Mouse (Mus musculus) kidney, embryonic 15.5 days (tissue): ENCODE data around the gene Gm45618. TPM values are rescaled to one million over a fixed set of nuclear protein-coding genes. Genes with fewer than 3 reads are reported as not detected.

Experiments used
- ATAC-seq: fragments of 200-750 bp; cut with Nextera tagmentation; replicated peaks from 2 replicates; pipeline ENCODE4 v1.8.0; 2017; ENCODE audit warnings: moderate TSS enrichment; ENCODE audit not compliant: low FRiP score
- H3K27ac ChIP-seq: fragments of 300-500 bp; sonication (generic); 2 replicates; pipeline ENCODE4 v1.5.1; 2015; ENCODE audit warnings: mild to moderate bottlenecking, inconsistent platforms
- H3K27me3 ChIP-seq: fragments of 300-500 bp; sonication (generic); 2 replicates; pipeline ENCODE4 v1.6.1; 2015; ENCODE audit warnings: inconsistent platforms
- H3K36me3 ChIP-seq: fragments of 300-500 bp; sonication (generic); 2 replicates; pipeline ENCODE4 v1.6.1; 2015; ENCODE audit warnings: inconsistent platforms
- H3K4me1 ChIP-seq: fragments of 300-500 bp; sonication (generic); 2 replicates; pipeline ENCODE4 v1.6.1; 2015; ENCODE audit warnings: inconsistent platforms
- H3K4me2 ChIP-seq: fragments of 300-500 bp; sonication (generic); 2 replicates; pipeline ENCODE4 v1.6.1; 2015; ENCODE audit warnings: moderate library complexity, mild to moderate bottlenecking, inconsistent platforms
- H3K4me3 ChIP-seq: fragments of 300-500 bp; sonication (generic); replicated peaks from 2 replicates; pipeline ENCODE4 v1.5.1; 2015; ENCODE audit warnings: mild to moderate bottlenecking, inconsistent platforms
- H3K9ac ChIP-seq: fragments of 300-500 bp; sonication (generic); 2 replicates; pipeline ENCODE4 v1.6.1; 2015; ENCODE audit warnings: mild to moderate bottlenecking, inconsistent platforms
- H3K9me3 ChIP-seq: fragments of 300-500 bp; sonication (generic); replicated peaks from 2 replicates; pipeline ENCODE4 v1.6.1; 2016; ENCODE audit warnings: inconsistent platforms
- WGBS: fragments of 180-500 bp; shearing (Covaris S2); methylation state at CpG from one replicate; pipeline ENCODE4 v1.1.7; 2015; ENCODE audit warnings: mixed read lengths; 5-methylcytosine and 5-hydroxymethylcytosine counted together
- polyA plus RNA-seq: library from polyadenylated mRNA; unstranded; fragments of >200 nt; fragmentation: Nextera tagmentation; extraction: Ambion mirVana; gene quantifications from 2 replicates; pipeline ENCODE4 v1.2.1, GENCODE M21; 2015

The Gm45618 gene
- polyA plus RNA-seq, 1 experiment from 2014 or later = not detected

GRCm38 (mm10) chr7:142091848-142092247 is 28.7 kb downstream of the Gm45618 start:
- Histone ChIP-seq H3K27me3 (peaks cover 66% of the 10 kb centered on the region), H3K9me3 (no peaks in the 10 kb centered on the region), H3K4me1 (peaks cover 38% of the 10 kb centered on the region), H3K4me3 (no peak overlapping the region), H3K4me2 (no peak overlapping the region), H3K36me3 (no peaks in the 10 kb centered on the region), H3K27ac (no peak overlapping the region), H3K9ac (no peak overlapping the region)
- ATAC-seq = no peak
- WGBS = 4% methylated on average over 4 of the region's 4 CpGs

- H3K27me3 ChIP-seq = peaks cover 55% of the 10 kb centered on the region
- no peaks in the 10 kb centered on the region for H3K36me3 ChIP-seq
- peaks cover 28% of the 10 kb centered on the region for H3K4me1 ChIP-seq
- no peak for ATAC-seq
- no peak overlapping the region for H3K9ac ChIP-seq
- 58% methylated on average over 17 of the region's 17 CpGs for WGBS
- H3K27ac ChIP-seq = no peak overlapping the region
- no peaks in the 10 kb centered on the region for H3K9me3 ChIP-seq
- H3K4me3 ChIP-seq = no peak overlapping the region
- H3K4me2 ChIP-seq = no peak overlapping the region
Measured at GRCm38 (mm10) chr7:142089648-142090447, 30.7 kb downstream of the Gm45618 start.

GRCm38 (mm10) chr7:142088886-142089285 is 31.6 kb downstream of the Gm45618 start:
- WGBS = 8% methylated on average over 5 of the region's 5 CpGs
- ATAC-seq = peak; percentile 59
- Histone ChIP-seq H3K9ac (no peak overlapping the region), H3K4me1 (peaks cover 22% of the 10 kb centered on the region), H3K27me3 (peaks cover 55% of the 10 kb centered on the region), H3K4me3 (no peak overlapping the region), H3K36me3 (no peaks in the 10 kb centered on the region), H3K4me2 (0 out of 2 replicates have a peak overlapping the region, but pooled peaks have one; percentile 17), H3K27ac (no peak overlapping the region), H3K9me3 (no peaks in the 10 kb centered on the region)

GRCm38 (mm10) chr7:142087069-142087652 is 33.4 kb downstream of the Gm45618 start:
- no peak overlapping the region for H3K9ac ChIP-seq
- ATAC-seq = peak; percentile 37; the same call in 1 of the 2 replicates
- 89% methylated on average over 1 of the region's 1 CpGs for WGBS

GRCm38 (mm10) chr7:142086159-142086905 is 34.2 kb downstream of the Gm45618 start:
- Histone ChIP-seq H3K4me3 (no peak overlapping the region), H3K4me1 (peaks cover 36% of the 10 kb centered on the region), H3K36me3 (no peaks in the 10 kb centered on the region), H3K27me3 (peaks cover 59% of the 10 kb centered on the region), H3K27ac (no peak overlapping the region), H3K4me2 (no peak overlapping the region), H3K9ac (no peak overlapping the region), H3K9me3 (no peaks in the 10 kb centered on the region)
- ATAC-seq = no peak
- 85% methylated on average over 4 of the region's 4 CpGs for WGBS

More at GRCm38 (mm10) chr7:142087069-142087652, 33.4 kb downstream of the Gm45618 start:
- Histone ChIP-seq H3K27me3 (peaks cover 55% of the 10 kb centered on the region), H3K27ac (no peak overlapping the region), H3K4me1 (peaks cover 28% of the 10 kb centered on the region), H3K9me3 (no peaks in the 10 kb centered on the region), H3K4me3 (no peak overlapping the region), H3K36me3 (no peaks in the 10 kb centered on the region), H3K4me2 (no peak overlapping the region)

GRCm38 (mm10) chr7:142084820-142085219 is 35.7 kb downstream of the Gm45618 start:
- 47% methylated on average over 3 of the region's 3 CpGs for WGBS
- H3K27ac ChIP-seq = no peak overlapping the region

GRCm38 (mm10) chr7:142084395-142084794 is 36.1 kb downstream of the Gm45618 start:
- no peaks in the 10 kb centered on the region for H3K9me3 ChIP-seq
- WGBS = 25% methylated on average over 5 of the region's 5 CpGs
- H3K4me1 ChIP-seq = peaks cover 30% of the 10 kb centered on the region
- no peak overlapping the region for H3K27ac ChIP-seq
- no peaks in the 10 kb centered on the region for H3K36me3 ChIP-seq
- no peak overlapping the region for H3K4me3 ChIP-seq
- ATAC-seq = 0 out of 2 replicates have a peak, but pooled peaks have one; percentile 26
- no peak overlapping the region for H3K9ac ChIP-seq
- H3K4me2 ChIP-seq = no peak overlapping the region
- H3K27me3 ChIP-seq = peaks cover 73% of the 10 kb centered on the region

More at GRCm38 (mm10) chr7:142084820-142085219, 35.7 kb downstream of the Gm45618 start:
- H3K4me3 ChIP-seq = no peak overlapping the region
- H3K36me3 ChIP-seq = no peaks in the 10 kb centered on the region
- H3K4me2 ChIP-seq = no peak overlapping the region
- H3K9ac ChIP-seq = no peak overlapping the region
- H3K9me3 ChIP-seq = no peaks in the 10 kb centered on the region
- ATAC-seq = no peak
- H3K27me3 ChIP-seq = peaks cover 69% of the 10 kb centered on the region
- H3K4me1 ChIP-seq = peaks cover 34% of the 10 kb centered on the region

- Histone ChIP-seq H3K27me3 (peaks cover 74% of the 10 kb centered on the region), H3K4me2 (no peak overlapping the region), H3K36me3 (no peaks in the 10 kb centered on the region), H3K9me3 (no peaks in the 10 kb centered on the region), H3K4me3 (no peak overlapping the region), H3K4me1 (peaks cover 23% of the 10 kb centered on the region), H3K27ac (no peak overlapping the region), H3K9ac (no peak overlapping the region)
- 29% methylated on average over 12 of the region's 12 CpGs for WGBS
- ATAC-seq = no peak
Measured at GRCm38 (mm10) chr7:142083588-142084317, 36.8 kb downstream of the Gm45618 start.

- H3K4me1 ChIP-seq = peaks cover 17% of the 10 kb centered on the region
- ATAC-seq = no peak
- H3K4me3 ChIP-seq = peak overlapping the region; percentile 43
- H3K27ac ChIP-seq = no peak overlapping the region
- H3K9ac ChIP-seq = peak overlapping the region; percentile 42
- no peaks in the 10 kb centered on the region for H3K36me3 ChIP-seq
- H3K9me3 ChIP-seq = no peaks in the 10 kb centered on the region
- H3K4me2 ChIP-seq = peak overlapping the region; percentile 71
- H3K27me3 ChIP-seq = peaks cover 70% of the 10 kb centered on the region
- WGBS = 35% methylated on average over 12 of the region's 16 CpGs
Measured at GRCm38 (mm10) chr7:142082607-142083006, 37.9 kb downstream of the Gm45618 start.

GRCm38 (mm10) chr7:142082179-142082578 is 38.4 kb downstream of the Gm45618 start:
- H3K4me2 ChIP-seq = peak overlapping the region; percentile 71
- H3K9me3 ChIP-seq = no peaks in the 10 kb centered on the region
- H3K4me1 ChIP-seq = peaks cover 17% of the 10 kb centered on the region
- WGBS = 7% methylated on average over 31 of the region's 38 CpGs
- peak overlapping the region; percentile 42 for H3K9ac ChIP-seq
- peak overlapping the region; percentile 43 for H3K4me3 ChIP-seq
- ATAC-seq = no peak
- no peak overlapping the region for H3K27ac ChIP-seq
- H3K36me3 ChIP-seq = no peaks in the 10 kb centered on the region
- H3K27me3 ChIP-seq = peaks cover 68% of the 10 kb centered on the region

GRCm38 (mm10) chr7:142081736-142082135 is 38.8 kb downstream of the Gm45618 start:
- no peaks in the 10 kb centered on the region for H3K9me3 ChIP-seq
- 27% methylated on average over 17 of the region's 17 CpGs for WGBS
- no peak for ATAC-seq
- H3K4me3 ChIP-seq = peak overlapping the region; percentile 43
- peak overlapping the region; percentile 42 for H3K9ac ChIP-seq
- peak overlapping the region; percentile 71 for H3K4me2 ChIP-seq
- peaks cover 68% of the 10 kb centered on the region for H3K27me3 ChIP-seq
- no peaks in the 10 kb centered on the region for H3K36me3 ChIP-seq
- no peak overlapping the region for H3K27ac ChIP-seq
- peaks cover 17% of the 10 kb centered on the region for H3K4me1 ChIP-seq
